Mouse (Mus musculus): ENCODE data around the gene Gipc3. TPM values are rescaled to one million over a fixed set of nuclear protein-coding genes. Genes with fewer than 3 reads are reported as not detected.

Gipc3 gene
- total and polyA plus RNA-seq, 3 experiments: 0.08 to 0.09 TPM; not detected in 1

- peak overlapping the region; percentile 49 to 65 (median 64) for H3K4me3 ChIP-seq (replicated peaks in 1 of 3; ENCODE audit: low read depth in 2 of 3, low read length in 2 of 3, poor library complexity in 1 of 3)
- dilution Hi-C loops (cut with MboI; ENCODE audit: extremely low pct_ligation_motif_present, extremely low pct_unique_long_range_greater_than_20kb, low sequenced_read_pairs): no loop called here
- peak; percentile 100 for DNase-seq (ENCODE audit: extremely low read depth)
Observed at GRCm38 (mm10) chr10:81319741-81320549, 23.1 kb downstream of the Gipc3 start.

DNA sequence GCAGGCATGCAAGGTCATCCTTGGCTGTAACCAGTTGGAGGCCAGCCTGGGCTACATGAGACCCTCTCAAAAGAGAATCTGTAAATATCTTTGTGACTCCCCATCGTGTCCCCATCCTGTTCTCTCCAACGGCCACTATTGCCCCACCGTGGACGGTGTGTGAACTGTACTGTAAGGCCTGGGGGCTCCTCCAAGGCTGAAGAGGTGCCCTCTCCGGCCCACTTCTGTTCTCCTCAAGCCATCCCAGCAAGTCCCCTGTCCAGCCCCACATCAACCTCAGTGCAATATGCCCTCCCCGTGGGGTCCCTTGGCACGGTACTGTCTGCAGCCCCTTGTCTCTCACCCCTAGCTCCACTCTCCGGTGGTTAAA, 23.8 kb downstream of the Gipc3 start:
- Histone ChIP-seq H3K27me3 (replicated peaks) (no peaks in the 10 kb centered on the region), H3K4me1 (ENCODE audit: control insufficient read depth in 1 of 2, insufficient read depth in 2 of 2) (peaks cover 12 to 37% of the 10 kb centered on the region in 2 experiments; a peak in 3 of 4 replicates), H3K4me2 (ENCODE audit: insufficient read depth, low read depth, poor library complexity, severe bottlenecking) (peak overlapping the region; percentile 70), H3K36me3 (replicated peaks in 1 of 2; ENCODE audit: control insufficient read depth in 1 of 2, insufficient read depth in 1 of 2, low read length in 1 of 2) (peaks cover 60 to 74% of the 10 kb centered on the region in 2 experiments), H3K4me3 (replicated peaks in 1 of 3; ENCODE audit: low read depth in 2 of 3, low read length in 2 of 3, poor library complexity in 1 of 3) (peak overlapping the region in 2 of 3 experiments; percentile 49 to 65), H3K79me2 (replicated peaks; ENCODE audit: control insufficient read depth, extremely low read depth, insufficient read depth, poor library complexity, severe bottlenecking) (peaks cover 15% of the 10 kb centered on the region), H3K9me3 (replicated peaks; ENCODE audit: low read length) (no peaks in the 10 kb centered on the region), H3K9ac (ENCODE audit: insufficient read depth, low read depth) (peak overlapping the region; percentile 80), H3K27ac (ENCODE audit: insufficient read depth, low read depth) (no peak overlapping the region)
- no peak for DNase-seq (ENCODE audit: extremely low read depth)
- dilution Hi-C loops (cut with MboI; ENCODE audit: extremely low pct_ligation_motif_present, extremely low pct_unique_long_range_greater_than_20kb, low sequenced_read_pairs) (no loop called here), in situ Hi-C loops (cut with MboI; ENCODE audit: low pct_ligation_motif_present, low pct_unique_long_range_greater_than_20kb, low sequenced_read_pairs) (no loop called here)
- TF ChIP-seq SMC3 (IDR thresholded peaks at IDR 0.05; ENCODE audit: low read depth, low read length) (peak; percentile 30), ZC3H11A (IDR thresholded peaks at IDR 0.05; ENCODE audit: low read depth, low read length) (no peak), RAD21 (IDR thresholded peaks at IDR 0.05; ENCODE audit: low read depth, low read length) (peak; percentile 22), TCF12 (IDR thresholded peaks at IDR 0.05; ENCODE audit: low read depth, low read length) (no peak), CTCF (conservative IDR thresholded peaks at IDR 0.05 in 1 of 2, IDR thresholded peaks at IDR 0.05 in 1 of 2; ENCODE audit: low read depth in 2 of 2, low read length in 2 of 2) (peak in 1 of 2 experiments; percentile 46; a peak in 2 of 4 replicates)

More at GRCm38 (mm10) chr10:81319741-81320549, 23.1 kb downstream of the Gipc3 start:
- peaks cover 61 to 74% of the 10 kb centered on the region in 2 experiments for H3K36me3 ChIP-seq (replicated peaks in 1 of 2; ENCODE audit: control insufficient read depth in 1 of 2, insufficient read depth in 1 of 2, low read length in 1 of 2)
- H3K79me2 ChIP-seq (replicated peaks; ENCODE audit: control insufficient read depth, extremely low read depth, insufficient read depth, poor library complexity, severe bottlenecking): peaks cover 15% of the 10 kb centered on the region
- peak overlapping the region; percentile 80 for H3K9ac ChIP-seq (ENCODE audit: insufficient read depth, low read depth)
- H3K27ac ChIP-seq (ENCODE audit: insufficient read depth, low read depth): peak overlapping the region; percentile 59
- H3K4me1 ChIP-seq (ENCODE audit: control insufficient read depth in 1 of 2, insufficient read depth in 2 of 2): peaks cover 12 to 37% of the 10 kb centered on the region in 2 experiments; a peak in 3 of 4 replicates
- no peaks in the 10 kb centered on the region for H3K9me3 ChIP-seq (replicated peaks; ENCODE audit: low read length)
- H3K4me2 ChIP-seq (ENCODE audit: insufficient read depth, low read depth, poor library complexity, severe bottlenecking): peak overlapping the region; percentile 70
- H3K27me3 ChIP-seq (replicated peaks): no peaks in the 10 kb centered on the region
- in situ Hi-C loops (cut with MboI; ENCODE audit: low pct_ligation_motif_present, low pct_unique_long_range_greater_than_20kb, low sequenced_read_pairs): no loop called here
- TF ChIP-seq MXI1 (IDR thresholded peaks at IDR 0.05; ENCODE audit: low read depth, low read length) (peak; percentile 70), BHLHE40 (IDR thresholded peaks at IDR 0.05; ENCODE audit: low read depth, low read length) (no peak), RAD21 (IDR thresholded peaks at IDR 0.05; ENCODE audit: low read depth, low read length) (no peak), NELFE (IDR thresholded peaks at IDR 0.05; ENCODE audit: low read depth, low read length) (peak; percentile 38; the same call in 1 of the 2 replicates), CTCF (conservative IDR thresholded peaks at IDR 0.05 in 1 of 2, IDR thresholded peaks at IDR 0.05 in 1 of 2; ENCODE audit: low read depth in 2 of 2, low read length in 2 of 2) (no peak), TBP (conservative IDR thresholded peaks at IDR 0.05; ENCODE audit: low read depth, low read length) (peak; percentile 45; the same call in 1 of the 2 replicates), SIN3A (IDR thresholded peaks at IDR 0.05; ENCODE audit: low read length) (0 out of 2 replicates have a peak, but pooled peaks have one; percentile 68), EP300 (IDR thresholded peaks at IDR 0.05; ENCODE audit: low read length) (no peak), TCF12 (IDR thresholded peaks at IDR 0.05; ENCODE audit: low read depth, low read length) (0 out of 2 replicates have a peak, but pooled peaks have one; percentile 44), MYC (IDR thresholded peaks at IDR 0.05; ENCODE audit: low read depth, low read length) (peak; percentile 56; the same call in 1 of the 2 replicates), PAX5 (IDR thresholded peaks at IDR 0.05; ENCODE audit: low read length) (no peak), CHD2 (IDR thresholded peaks at IDR 0.05; ENCODE audit: low read length) (peak; percentile 44; the same call in 1 of the 2 replicates), ZMIZ1 (IDR thresholded peaks at IDR 0.05; ENCODE audit: low read depth, low read length) (peak; percentile 55), MEF2A (IDR thresholded peaks at IDR 0.05; ENCODE audit: borderline replicate concordance, low read depth, low read length) (no peak), POLR2A (IDR thresholded peaks at IDR 0.05; ENCODE audit: low read depth, low read length) (peak; percentile 66), POLR2AphosphoS2 (IDR thresholded peaks at IDR 0.05; ENCODE audit: low read depth, low read length) (peak; percentile 12; the same call in 1 of the 2 replicates), MAX (IDR thresholded peaks at IDR 0.05; ENCODE audit: low read length) (peak; percentile 71; the same call in 1 of the 2 replicates)
